Mouse (Mus musculus) CD4-positive, CD25-positive, alpha-beta regulatory T cell, adult 4 months (primary cell): Measurements from ENCODE around the gene Lsm3. TPM values are rescaled to one million over a fixed set of nuclear protein-coding genes. Genes with fewer than 3 reads are reported as not detected.

Experiments
- ATAC-seq: one replicate; pipeline ENCODE4 v1.8.0; 2017
- polyA plus RNA-seq, 2 experiments: library from polyadenylated mRNA; unstranded; fragments of 100-300 nt; shearing (Covaris generic); gene quantifications; one replicate each; pipeline ENCODE4 v1.2.1; 2017

The Lsm3 gene
- polyA plus RNA-seq, 2 experiments from 2014 or later = 129 to 140 TPM

DNA sequence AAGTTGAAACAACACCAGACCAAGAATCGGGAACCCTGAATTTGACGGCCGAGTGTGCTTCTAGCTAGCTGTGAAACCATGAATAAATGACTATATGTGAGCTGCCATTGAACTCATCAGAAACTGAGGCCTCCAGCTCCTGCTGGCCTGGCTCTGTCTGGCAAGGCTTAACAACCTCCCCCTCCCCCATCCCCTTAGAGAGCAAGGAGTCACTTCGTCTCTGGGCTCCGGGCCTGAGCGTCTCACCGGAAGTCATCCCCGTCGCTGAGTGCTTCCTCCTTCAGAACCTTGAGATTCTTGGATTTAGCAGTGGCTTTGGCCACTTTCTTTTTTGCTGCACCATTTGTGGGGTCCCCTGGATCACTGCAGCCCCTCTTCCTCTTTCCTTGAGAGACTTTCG, 5.5 kb upstream of the Lsm3 start:
- ATAC-seq = no peak

DNA sequence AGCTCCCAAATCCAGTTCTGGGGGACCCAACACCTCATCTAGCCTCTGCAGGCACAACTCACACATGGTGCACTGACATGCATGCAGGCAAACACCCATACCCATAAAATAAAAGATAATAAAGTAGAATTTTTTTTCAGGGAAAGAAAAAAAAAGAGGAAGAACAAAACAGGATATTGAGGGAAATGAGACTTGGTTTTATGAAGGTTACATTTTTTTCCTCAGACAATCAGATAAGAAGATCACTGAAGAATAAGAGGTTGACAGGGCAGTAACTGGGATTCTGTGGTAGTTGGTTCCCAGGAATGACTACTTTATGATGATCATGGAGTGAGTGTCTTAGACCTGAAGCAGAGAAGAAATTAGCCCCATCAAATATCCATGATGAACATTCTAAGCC, 1.6 kb upstream of the Lsm3 start:
- ATAC-seq = no peak

DNA sequence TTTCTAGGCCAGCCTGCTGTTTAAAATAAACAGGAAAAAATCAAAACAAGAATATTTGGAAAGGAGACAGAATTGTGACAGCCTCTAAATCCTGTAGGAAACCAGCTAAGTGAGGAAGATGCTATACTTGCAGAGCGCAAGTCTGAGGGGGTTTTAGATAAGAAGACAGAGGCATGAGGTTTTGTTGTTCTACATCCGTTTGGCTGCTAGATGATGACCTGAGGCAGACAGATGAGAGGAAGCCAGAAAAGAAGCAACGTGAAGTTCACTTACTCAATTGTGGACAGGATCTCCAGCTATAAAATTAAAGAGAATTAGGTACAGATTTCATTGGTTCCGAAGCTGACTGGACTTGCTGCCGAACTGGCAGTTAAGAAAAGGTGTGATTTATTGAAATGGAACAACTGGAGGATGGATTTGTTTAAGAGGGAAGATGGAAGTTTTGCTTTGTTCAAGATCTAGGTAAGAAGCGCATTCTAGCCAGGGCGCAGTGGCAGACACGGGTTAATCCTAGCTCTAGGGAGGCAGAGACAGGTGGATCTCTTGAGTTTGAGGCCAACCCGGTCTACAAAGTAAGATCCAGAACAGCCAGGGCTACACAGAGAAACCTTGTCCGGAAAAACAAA, 878 bp upstream of the Lsm3 start:
- ATAC-seq = peak; percentile 9

DNA sequence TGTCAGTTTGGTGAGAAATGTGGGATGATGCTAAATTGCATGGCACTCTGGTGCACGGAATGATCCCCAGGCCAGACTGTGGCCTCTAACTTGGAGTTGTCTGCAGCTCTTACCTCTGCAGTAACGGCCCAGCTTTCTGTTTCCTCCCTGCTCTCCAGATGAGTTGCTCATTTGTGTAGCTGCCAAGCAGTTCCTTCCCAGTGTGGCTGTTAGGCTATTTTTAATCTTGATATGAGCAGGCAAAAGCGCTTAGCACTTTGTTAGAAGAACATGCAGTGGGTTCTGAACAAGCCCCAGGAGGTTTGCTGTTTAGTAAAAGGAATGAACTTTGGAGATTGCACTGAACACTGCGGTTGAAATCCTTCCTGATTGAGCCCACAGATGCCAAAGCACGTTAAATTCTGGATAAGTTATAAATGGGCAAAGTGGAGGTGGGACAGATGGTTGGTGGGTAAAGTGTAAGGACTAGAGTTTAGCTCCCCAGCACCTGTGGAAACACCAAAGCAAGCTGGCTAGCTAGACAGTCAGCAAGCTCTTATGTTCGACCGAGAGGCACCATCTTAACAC, 2.8 kb downstream of the Lsm3 start:
- no peak for ATAC-seq

DNA sequence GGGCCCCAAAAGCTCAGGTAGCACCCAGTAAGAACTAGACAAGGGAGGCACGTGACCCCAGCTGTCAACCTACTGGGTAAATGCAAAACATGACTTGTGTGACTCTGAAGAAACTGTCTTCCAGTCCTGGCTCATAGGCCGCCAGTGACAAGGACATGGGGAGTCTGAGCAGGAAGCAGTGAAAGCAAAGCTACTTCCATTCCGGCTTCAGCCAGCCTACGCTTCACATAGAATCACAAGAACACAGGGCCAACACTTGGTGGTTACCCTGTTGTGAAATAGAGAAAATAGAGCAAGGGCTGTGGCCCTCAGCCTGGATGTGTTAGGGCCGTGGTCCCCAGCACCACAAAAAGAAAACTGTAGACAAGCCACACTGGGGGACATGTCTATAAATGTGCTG, 7.1 kb downstream of the Lsm3 start:
- ATAC-seq = no peak

DNA sequence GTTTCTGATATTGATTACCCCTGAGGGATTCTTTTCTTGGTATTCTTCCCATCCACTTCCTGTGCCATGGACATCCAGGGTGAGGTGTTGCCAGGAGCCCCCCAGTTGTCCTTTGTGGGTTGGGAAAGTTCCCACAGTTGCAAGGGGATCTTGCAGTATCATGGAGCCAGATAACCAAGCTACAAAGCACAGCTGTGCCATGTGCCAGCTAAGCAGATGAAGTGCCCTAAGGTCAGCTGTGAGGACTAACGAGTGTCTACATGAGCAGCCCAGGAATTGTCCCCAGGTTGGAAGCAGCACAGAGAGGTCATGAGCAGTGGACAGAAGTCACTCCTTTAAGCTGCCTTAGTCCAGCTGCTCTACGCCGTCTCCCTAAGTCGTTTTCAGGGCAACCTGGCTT, 9.8 kb downstream of the Lsm3 start:
- no peak for ATAC-seq

DNA sequence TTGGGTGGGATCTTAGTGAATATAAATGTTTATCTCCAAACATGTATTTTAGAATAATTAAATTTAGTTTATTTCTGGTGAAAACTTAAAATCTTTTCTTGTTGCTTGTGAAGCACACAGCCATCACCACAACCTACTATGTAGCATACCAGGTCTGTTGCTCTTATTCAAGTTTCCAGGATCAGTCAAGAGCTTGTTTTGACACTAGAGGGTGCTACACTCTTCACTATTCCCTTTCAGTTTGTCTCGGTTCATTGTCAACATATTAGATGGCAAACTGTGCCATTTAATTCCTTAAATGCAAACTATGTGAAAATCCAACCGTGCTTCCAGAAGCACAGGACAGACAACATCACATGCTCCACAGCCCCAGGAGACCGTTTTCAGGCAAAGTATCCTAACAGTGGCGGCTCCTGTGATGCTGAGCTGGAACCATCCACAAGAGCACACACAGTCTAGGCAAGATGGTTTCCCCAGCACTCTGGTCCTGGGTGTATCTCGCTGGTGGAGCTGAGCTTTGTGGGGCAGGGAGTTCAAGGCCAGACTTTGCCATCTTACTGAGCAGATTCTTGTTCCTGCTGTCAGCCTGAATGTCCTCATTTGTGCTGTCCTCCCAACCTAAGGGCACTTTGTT, 11.6 kb downstream of the Lsm3 start:
- ATAC-seq = peak; percentile 69

DNA sequence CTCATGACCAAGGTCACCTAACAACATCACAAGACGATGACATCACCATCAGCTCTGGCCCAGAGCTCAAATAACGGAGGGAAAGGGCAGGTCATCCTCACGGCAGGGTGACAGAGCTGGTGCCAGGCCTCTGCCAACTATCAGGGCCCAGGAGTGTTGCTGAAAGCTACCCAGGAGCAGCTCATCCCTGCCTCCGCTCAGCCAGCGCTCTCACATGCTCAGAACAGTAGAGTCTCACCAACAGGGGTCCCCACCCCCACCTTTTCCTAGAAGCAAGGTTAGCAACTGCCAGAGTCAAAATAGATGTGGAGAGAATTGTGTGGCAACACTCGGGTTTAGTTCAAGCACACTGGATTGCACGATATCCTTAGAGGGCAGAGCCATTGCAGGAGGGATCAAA, 12.5 kb downstream of the Lsm3 start:
- no peak for ATAC-seq

DNA sequence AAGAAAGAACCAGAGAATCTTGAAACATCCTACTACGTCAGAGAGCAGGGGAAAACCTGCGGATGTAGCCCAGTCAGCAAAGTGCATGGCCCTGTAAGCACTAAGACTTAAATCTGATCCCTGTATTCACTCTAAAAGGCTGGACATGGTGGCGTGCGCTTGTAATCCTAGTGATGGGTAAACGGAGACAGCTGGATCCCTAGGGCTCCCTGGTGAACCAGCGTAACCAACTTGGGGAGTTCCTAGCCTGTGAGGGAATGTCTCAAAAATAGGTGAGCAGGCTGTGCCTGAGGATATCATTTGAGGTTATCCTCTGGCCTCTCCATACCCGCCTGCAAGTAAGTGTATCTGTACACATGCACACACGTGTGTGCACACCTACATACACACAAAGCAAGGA, 14.9 kb downstream of the Lsm3 start:
- no peak for ATAC-seq

DNA sequence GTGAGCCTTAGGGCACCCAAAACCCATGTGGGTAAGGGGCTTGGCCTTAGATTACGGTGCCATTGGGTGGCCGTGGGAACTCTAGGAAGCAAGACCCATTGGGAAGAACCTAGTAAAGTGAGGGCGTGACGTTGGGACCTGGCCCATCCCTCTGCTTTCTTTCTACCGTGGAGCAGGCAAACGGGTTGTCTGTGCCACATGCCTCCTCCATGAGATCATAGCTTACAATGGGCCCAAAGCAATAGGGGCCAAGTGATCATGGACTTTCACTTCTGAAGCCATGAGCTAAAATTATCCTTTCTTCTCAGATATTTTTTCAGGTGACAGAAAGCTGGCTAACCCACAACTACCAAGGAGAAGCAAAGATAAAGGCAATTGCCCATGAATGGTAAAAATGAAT, 15.5 kb downstream of the Lsm3 start:
- no peak for ATAC-seq

DNA sequence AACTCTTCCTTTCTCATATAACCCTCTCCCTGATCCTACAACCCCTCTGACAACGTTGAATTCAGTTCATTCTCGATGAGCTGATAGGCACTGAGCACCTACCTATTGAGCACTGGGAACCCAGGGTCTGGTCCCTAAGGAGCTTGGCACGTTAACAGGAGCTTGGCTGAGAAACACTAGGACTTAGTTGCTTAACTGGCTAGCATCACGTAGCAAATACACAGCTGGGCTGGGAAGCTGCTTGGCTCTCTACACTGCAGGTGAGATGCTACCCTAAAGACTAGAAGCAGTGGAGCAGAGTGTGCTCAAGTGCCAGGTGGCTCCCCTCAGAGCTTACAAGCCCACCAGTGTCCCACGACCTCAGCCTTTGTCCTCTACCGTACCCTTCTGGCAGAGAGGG, 16.9 kb downstream of the Lsm3 start:
- no peak for ATAC-seq

DNA sequence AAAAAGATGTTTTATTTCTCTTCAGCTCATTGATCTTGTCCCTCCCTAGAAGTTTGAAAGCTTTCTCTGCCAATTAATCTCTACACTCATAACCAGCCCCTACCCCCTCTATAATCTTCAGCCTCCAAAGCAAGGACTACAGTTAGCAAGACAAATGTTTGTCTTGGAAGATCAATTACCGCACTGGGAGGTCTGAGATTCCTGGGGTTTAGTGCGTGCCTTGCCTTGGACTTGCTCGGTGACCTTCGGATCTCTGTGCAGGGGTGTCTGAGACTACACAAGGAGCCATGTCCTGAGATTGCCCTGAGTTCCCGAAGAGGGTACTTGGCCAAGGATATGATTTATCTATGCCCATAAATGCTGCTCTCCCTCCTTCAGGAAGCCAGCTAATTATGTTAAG, 17.6 kb downstream of the Lsm3 start:
- ATAC-seq = no peak

DNA sequence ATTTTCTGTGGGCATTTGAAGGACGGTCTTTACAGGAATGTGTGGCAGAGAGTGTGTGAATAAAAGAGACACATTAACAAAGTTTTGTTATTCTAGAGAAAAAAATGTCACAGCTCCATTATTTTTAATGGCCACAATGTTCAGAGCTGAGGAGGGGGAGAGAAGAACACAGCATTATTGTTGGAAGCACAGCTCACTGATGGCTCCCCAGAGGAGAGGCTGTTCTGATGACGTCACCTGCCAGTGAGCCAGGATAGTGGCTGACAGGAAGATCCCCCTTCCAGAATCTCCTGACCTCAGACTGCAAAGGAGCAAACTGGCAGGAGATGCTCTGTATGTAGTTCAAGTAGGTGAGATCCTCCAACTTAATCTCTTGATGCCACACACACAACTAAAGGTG, 18.0 kb downstream of the Lsm3 start:
- ATAC-seq = no peak

DNA sequence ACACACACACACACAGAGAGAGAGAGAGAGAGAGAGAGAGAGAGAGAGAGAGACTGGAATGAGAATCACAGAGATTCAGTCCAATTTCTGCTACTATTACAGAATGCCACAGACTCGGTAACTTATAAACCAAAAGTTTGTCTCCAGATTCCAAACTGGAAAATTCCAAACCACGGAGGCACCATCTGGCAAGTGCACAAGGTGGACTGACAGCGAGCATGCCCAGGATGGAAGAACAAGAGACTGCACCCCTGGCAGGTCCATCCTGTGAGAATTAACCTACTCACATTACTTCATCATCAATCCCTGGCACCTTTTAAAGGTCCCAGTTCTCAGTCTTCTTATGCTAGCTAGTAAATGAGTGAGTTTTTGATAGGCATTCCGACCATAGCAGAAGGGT, 18.5 kb downstream of the Lsm3 start:
- ATAC-seq = no peak

DNA sequence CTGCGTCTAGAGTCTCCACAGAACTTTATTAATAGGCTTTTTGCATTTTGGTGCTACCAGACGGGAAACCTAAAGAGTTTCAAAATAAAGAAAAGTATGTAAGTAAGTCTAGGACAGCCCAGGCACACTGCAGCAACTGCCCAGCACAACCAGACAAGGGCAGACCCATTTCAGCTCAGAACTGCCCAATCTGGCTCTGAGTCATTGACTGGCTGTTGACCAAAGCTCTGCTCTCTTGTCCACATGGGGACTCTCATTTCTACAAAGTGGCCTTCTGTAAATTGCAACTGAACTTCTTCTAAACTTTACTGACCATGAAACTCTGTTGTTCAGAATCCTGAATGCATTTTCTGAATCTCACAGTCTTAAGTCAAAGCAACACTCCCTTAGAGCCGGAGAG, 19.5 kb downstream of the Lsm3 start:
- no peak for ATAC-seq

DNA sequence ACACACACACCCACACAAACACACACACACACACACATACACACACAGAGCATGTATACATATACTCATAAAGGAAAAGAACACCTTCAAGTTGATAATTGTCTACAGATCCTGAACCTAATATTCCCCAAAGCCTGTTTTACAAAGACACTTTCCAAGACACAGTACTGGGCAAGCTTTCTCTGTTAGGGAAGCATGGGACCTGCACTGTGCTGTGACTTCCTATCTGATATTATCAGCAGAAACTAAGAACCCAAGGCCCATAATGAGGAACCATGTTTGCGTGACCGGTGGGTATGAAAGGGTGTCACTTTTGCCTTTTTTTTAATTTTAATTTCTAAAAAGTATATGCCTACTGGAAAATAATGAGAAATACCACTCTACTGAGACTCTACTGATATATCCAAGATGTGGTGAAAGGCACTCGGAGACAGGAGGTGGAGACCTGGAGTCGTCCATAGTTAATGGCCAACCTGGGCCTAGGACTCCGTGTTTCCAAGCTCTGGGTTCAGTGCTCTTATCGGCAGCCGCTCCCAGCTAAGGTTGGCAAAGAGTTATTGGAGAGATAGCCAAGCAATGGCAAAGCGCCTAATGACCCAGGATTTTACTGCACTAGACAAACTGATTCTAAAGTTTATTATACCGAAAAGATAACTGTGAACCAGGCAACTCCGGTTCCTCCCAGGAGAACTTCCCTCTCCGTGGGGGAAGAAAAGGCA, 20.5 kb downstream of the Lsm3 start:
- no peak for ATAC-seq

DNA sequence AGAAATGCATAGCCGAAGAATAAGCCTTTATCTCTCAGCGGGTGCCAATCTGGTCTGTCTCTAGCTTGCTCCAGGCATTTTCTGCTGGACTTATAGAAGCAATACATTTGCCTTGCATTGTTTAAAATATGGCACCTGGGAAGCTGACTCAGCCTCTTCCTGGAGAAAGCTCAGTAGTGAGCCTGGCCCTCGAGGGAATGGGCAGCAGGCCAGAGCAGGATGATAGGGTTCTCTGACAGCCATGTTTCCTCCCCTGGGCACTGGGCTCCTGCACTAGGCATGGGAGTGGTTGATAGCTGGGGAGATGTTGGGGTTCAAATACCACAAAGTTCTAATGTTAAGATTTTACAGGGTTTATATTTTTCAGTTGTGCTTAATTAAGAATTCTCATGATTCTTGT, 25.5 kb downstream of the Lsm3 start:
- ATAC-seq = no peak

DNA sequence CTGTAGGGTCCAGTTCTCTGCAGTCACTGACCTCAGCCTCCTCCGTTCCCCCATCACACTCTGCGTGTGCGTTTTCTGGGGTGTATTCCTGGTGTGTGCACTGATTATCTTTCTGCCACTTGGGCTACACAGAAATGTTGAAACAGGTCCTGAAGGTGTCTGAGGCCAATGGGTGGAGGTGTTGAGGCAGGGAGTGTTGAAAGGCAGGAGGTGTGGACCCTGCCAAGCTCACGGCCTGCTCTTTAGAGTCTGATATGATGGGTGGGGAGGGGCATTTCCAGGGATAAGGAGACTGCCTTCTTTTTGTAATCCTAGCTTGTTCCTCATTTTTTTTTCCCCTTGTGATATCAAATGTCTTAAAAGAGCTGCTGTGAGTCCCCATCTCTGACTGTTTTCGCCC, 27.3 kb downstream of the Lsm3 start:
- ATAC-seq = no peak

DNA sequence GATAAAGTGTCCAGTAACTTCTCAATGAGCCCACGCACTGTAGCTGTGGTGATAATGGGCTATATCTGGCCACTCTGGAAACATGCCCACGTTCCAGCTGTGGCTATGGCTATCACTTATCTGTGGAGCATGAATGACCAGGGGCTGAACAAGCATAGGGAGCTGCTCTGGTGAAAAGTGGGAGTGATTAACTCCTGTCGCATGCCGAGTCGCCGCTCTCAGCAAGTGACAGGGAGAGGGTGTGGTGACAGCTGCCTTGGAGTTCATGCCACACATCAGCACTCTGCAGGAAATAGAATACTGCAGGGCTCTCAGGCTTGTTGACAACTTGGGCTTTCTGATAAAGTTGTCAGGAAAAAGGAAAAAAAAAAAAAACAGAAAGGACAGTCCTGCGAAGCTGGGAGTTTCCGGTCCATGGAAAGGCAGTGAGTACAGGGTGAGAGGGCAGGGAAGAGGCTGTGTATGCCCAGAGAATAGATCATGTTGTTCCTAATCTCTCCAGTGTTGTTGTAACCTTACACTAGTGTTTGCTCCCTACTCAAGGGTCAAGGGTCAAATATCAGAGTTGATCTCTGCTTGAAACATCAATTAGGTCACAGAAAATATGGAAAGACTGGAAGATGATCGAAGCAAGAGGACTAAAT, 30.6 kb downstream of the Lsm3 start:
- ATAC-seq = no peak

DNA sequence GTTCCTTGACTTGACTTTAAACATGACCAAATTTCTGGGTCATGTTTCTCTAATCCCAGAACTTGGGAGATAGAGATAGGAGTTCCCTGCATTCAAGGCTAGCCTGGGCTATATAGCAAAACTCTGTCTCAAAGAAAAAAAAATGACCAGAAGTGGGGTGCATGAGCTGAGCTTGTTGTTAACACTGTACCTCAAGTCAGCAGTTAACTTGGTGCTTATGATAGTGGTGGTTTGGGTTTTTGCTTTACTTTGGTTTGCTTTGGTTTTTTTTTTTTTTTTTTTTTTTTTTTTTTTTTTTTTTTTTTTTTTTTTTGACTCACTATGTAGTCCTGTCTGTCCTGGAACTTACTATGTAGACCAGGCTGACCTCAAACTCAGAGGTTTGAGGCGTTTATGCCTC, 31.6 kb downstream of the Lsm3 start:
- no peak for ATAC-seq

DNA sequence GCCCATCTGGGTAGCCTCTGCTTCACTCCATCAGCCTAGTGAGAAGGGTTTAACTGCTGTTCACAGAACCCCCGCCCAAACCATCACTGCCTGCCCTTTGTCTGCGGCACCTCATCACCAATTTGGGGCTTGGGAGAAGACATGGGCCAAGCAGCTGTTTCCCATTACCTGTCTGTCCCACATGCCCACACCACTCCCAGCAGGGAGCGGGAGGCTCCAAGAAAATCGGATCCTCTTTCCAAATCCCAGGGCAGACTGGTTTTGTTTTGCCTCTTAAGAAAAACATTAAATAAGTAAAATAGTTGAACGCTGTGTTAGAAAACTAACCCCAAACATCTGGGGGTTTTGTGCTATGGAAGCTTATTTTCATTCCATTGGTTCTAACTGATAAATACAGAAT, 33.9 kb downstream of the Lsm3 start:
- no peak for ATAC-seq

DNA sequence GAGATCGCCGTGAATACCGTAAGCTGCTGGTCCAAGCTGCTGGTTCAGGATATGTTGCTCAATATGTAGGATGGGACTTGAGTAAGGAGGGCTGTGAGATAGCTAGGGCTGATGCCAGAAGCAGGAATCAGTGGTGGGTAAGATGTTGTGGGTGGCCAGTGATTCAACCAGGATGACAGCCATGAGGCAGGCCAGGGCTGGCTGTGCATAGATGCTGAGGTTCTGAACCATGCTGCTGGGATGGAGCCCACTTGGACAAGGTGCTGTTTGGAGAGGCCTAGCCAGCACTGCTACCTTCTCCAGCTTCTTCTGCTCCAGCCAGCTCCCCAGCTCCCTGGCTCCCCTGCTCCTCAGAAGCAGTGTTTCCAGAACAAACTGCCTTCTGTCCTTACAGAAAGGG, 35.9 kb downstream of the Lsm3 start:
- no peak for ATAC-seq

DNA sequence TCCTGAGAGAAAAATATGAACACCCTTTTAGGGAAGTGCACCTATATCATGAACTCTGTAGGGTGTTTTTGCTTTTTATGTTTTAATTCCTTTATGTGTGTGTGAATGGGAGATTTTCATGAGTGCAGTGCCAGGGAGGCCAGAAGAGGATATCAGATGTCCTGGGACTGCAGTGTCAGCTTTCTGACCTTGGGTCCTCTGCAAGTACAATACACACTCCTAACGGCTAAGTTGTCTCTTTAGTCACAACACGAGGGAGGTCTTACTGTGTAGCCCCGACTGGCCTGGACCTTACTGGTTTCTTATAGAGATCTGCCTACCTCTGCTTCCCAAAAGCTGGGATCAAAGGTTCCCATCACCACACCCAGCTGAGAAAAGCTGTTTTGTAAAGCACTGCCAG, 37.0 kb downstream of the Lsm3 start:
- no peak for ATAC-seq

DNA sequence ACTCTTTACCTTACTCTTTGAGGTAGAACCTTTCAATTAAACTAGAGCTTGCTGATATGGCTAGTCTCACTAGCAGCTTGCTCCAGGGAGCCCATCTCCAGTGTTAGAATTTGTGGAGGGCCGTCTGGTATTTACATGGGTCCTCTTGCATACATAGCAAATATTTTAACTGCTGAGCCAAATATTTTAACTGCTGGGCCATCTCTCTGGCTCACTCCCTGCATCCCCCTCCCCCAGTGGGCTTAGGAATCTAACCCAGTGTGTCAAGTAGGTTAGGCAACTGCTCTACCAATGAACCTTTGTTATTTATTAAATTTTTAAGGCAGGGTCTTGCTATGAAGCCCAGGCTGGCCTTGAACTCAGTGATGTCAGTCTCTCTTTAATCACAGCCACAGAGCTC, 42.8 kb downstream of the Lsm3 start:
- ATAC-seq = no peak
